Mouse (Mus musculus) frontal cortex, adult (tissue): Measurements from ENCODE around the gene Rnf208.

ENCODE experiments used
- ATAC-seq: cut with Nextera tagmentation; 2 replicates; pipeline ENCODE4 v1.9.2; 2017; ENCODE audit warnings: mild to moderate bottlenecking, moderate library complexity, mixed read lengths; ENCODE audit not compliant: low TSS enrichment

The Rnf208 gene

DNA sequence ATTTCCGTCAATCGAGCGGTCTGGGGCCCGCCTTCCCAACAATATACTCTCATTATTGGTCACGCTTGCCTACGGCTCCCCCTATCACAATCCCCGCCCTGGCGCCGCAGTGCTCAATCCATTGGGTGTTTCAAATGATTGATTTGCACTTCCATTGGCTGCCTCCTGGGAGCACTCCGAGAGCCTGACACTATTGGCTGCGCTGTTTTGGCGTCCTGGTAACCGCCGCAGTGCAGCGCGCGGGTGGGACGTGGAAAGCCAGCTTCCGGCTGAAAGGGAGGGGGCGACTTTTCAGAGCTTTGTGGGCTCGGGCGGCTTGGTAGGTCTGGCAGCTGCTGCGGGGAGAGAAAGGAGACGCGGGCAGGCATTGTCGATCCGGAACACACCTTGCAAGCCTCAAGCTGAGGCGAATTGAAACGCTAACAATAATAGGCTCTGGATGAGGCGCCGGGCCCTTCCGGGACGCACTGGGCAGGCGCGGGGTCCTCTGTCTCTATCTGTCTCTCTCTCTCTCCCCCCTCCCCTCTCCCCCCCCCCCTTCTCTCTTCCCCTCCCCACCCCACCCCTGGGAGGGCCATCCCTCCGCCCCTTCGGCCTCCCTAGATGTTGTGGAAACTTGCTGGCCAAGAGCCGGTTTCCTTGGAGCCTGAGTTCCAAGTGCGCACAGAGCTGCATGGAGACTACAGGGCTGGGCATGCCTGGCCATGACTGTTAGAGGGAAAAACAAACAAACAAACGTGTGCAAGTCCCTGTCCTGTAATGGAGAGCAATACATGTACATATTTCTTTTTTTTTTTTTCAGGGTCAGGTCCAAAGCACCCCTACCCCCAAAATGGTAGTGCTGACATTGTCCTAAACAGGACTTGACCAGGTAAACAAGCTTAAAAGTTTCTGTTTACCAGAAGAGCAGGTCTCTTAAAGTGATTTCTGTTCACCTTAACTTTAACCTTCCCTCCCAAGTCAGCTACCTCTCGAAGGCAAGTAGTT lies 17.0 kb upstream of the Rnf208 start:
- peak; percentile 83 for ATAC-seq

DNA sequence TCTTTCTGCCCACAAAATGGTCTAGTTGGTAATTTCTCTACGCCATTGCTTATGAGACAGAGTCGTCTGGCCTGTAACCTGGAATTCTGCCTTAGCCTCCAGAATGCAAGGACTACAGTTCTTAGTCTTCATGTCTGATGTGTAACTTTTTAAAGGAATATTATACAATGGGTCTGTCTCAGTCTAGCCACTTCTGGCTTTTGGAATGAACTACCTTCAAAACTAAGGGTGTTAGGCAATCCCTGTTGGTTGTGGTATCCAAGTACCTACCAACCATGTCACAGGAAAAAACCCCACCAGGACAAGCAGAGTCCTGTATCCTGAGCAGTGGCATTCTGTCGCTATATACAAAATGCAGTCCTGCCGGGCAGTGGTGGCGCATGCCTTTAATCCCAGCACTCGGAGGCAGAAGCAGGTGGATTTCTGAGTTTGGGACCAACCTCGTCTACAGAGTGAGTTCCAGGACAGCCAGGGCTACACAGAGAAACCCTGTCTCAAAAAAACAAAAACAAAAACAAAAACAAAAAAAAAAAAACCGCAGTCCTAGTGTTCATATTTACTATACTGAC lies 16.2 kb upstream of the Rnf208 start:
- no peak for ATAC-seq

DNA sequence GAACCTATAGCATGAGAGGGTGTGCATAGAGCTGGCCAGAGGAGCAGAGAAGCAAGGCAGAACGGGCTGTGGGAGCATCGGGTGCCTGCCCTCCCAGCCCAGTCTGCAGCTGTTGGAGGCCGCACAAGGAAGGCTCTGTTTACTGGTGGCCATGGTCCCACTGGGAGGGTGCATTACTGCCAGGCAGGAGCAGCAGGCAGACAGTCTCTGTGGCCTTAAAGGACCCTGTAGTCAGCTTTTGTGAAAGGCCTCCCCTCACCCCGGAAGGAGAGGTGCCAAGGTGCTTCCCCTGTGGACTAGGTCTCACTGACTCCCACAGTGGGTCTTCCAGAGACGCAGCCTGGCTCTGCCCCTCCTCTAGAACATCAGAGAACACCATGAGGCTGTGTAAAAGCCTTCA lies 15.2 kb upstream of the Rnf208 start:
- no peak for ATAC-seq

DNA sequence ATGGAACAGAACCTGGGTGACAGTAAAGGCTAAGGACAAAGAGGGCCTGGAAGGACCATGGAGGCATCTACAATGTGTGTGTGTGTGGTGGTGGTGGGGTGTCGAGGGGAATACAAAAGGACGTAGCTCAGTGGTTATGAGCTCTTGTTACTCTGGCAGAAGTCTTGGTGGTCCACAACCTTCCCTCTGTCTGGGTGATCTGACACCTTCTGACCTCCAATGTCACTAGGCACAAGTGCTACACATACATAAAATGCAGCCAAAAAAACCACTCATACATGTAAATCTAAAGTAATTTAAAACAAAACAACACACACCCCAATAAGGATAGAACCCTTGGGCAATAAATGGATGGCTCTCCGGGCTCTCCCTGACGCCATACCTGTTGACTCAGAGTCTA lies 14.6 kb upstream of the Rnf208 start:
- ATAC-seq: no peak

DNA sequence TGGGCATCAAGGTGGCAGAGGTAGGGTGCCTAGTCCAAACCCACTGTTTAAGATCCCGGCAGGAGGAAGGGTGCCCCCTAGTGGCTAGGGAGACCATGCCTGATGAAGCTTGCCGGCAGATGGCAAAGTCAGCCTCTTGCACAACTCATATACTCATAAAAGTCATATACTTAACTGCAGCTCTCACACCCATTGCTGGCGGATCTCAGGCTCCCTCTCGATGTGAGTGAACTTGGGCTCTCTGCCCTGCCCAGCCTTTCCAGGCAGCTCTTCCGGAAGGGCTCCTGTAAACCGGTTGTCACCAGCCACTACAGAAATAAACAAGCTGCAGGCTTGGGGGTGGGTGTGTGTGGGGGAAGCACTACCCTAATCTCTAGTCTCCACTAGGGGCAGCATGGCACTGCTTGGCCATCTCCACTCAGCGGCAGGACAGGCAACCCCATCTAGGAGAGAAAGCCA lies 13.6 kb upstream of the Rnf208 start:
- ATAC-seq: peak; percentile 46

DNA sequence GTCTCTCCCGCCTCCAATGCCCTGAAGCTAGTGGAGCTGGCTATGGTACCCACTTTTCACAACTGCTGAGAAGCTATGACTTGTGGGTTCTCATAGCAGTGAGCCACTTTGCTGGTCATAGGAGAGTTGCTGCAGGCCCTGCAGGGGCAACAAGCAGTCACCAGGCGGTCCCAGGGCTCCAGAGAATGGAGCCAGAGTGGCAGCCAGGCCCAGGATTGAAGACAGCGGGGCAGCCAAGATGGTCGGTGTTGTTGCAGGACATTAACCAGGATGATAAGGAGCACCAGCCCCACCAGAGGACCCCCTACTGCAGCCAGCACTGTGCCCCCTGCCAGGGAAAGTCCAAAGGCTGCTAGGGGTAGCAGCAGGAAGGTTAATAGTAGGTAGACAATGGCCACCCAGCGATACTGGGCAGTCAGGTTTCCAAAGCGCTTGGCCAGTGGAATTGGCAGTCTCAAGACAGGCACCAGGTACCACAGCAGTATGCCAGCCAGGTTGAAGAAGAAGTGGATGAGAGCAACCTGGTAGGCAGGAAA lies 13.0 kb upstream of the Rnf208 start:
- no peak for ATAC-seq

DNA sequence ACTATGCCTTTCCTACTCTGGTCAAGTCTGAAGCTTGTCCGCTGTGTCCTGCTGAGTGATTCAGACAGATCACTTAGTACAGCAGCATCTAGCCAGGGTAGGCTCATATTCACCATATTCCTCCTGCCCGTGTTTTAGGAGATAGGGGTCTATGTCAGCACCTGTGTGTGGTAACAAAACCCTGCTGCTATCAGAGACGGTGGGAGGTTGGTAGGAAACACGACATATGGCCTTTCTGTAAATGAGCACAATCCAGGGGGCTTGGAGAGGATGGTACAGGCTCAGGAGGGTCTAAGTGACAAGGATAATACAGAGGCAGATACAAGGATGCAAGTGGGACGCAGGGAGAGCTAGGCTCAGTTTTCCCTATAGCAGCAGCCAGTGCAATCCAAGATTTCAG lies 12.5 kb upstream of the Rnf208 start:
- ATAC-seq: no peak

DNA sequence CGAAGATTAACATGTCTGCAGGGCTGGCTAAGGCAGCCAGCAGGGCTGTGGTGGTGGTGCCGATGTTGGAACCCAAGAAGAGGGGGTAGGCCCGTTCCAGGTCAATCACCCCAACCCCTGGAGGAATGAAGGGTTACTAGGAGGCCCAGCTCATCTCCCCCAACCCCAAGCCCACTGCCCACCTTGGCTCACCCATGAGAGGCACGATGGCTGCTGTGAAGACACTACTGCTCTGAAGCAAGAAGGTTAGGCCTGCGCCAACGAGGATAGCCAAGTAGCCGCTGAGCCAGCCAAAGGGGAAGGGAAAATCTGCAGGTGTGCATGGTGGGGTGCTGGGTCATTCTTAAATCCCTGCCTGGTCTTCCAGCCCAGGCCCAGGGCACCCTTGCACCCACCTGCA lies 11.5 kb upstream of the Rnf208 start:
- no peak for ATAC-seq

DNA sequence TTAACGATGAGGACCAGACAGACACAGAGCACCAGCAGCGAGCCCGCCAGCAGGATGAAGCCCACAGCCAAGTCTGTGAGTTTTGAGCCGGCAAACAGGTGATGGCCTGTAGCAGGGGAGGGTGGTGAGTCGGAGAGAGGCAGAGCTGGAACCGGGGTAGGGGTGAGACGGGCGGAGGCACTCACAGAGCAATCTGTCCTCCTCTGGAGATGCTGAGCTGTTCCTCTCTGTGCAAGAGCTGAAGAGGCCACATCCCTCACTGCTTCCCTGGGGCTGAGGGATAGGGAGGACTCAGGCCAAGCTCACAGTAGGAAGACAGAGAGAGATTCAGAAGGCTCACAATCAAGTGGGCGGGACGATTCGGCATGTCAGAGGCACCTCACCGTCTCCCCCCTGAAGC lies 11.0 kb upstream of the Rnf208 start:
- no peak for ATAC-seq

DNA sequence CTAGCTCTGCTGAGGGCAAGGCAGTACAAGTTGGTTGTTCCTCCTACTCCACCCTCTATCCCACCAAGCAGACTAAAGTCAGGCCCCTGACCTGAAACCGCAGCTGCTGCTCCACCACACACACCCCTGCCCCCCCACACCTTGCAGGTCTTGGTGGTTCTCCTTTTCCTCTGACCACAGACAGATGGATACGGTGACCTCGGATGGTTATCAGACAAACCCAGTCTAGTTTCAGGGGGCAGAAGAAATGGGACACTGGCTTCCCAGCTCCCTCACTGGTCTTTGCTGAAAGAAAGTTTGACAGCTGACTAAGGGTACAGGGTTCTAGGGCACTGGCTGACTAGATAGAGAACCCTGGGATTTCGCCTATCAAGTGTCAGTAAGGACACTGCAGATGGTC lies 8.6 kb upstream of the Rnf208 start:
- no peak for ATAC-seq

DNA sequence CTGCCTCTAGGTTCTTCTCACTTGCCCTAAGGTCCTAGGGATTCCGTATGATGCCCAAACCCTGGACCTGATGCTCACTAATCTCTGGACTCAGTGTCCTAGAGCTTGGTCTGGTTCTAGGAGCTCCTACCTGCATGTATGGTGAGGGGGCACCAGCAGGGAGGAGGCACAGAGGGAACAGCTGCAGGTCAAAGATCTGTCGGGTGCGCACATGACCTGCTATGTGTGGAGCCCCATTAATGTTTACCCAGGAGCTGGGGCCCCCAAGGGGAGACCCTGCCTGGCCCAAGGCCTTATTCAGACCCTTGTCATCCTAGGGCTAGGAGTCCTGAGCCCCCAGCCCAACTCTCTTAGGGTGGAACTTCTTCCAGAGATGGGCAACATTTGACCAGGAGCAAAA lies 8.0 kb upstream of the Rnf208 start, which contains the start of gene Slc34a3:
Gene Slc34a3 (minus strand): TSS at position 315 of the 400 bp plus-strand sequence.
- ATAC-seq: no peak

DNA sequence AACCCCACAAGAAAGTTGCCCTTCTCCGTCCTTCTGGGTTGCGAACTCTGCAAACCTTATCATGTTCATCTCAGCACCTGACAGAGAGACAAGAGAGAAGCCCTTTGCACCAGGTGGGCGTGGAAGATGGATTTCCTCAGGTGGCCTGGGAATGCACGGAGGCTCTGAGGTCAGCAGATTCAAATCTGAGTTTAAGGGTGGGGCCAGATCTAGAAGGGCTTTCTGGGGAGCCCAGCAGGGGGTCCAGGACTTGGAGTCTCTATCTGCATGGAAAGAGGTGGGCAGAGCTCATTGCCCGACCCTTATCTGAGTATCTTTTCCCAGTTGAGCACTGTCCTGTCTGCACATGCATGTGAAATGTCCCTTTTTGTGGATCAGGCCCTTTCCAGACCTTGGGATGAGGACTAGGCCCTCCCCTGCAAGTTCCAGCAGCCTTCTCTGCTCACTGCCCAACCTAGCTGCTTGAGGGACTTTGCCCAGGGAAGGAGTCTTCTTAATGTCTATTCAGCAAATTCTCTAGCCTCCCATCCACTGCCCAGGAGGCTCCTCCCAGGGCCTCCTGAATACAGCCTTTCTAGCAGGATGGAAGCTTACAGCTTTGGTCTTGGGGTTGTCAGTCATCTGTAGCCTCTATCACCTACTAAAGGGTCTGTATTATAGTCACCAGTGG lies 7.4 kb upstream of the Rnf208 start:
- ATAC-seq: no peak

DNA sequence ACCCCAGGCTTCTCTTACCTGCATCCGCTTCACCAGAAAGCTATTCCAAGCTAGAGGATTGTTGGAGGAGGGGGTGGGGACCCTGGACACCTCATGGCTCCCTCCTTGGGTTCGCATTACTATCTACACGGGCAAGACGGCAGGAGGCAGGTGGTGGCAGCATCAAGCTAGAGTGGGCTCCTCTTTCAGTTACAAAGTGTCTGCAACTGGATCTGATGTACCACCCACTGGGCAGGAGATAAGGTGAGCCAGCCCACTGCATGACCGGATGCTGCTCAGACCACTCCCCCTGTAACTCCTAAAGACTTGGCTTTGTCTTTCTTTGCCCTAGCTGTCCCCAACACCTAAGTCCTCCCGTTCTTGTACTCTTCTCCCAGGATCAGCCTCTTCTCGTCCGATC lies 5.4 kb upstream of the Rnf208 start, which contains the start of gene Rnf224:
Gene Rnf224 (minus strand): TSS at position 174 of the 400 bp plus-strand sequence.
- ATAC-seq: no peak

DNA sequence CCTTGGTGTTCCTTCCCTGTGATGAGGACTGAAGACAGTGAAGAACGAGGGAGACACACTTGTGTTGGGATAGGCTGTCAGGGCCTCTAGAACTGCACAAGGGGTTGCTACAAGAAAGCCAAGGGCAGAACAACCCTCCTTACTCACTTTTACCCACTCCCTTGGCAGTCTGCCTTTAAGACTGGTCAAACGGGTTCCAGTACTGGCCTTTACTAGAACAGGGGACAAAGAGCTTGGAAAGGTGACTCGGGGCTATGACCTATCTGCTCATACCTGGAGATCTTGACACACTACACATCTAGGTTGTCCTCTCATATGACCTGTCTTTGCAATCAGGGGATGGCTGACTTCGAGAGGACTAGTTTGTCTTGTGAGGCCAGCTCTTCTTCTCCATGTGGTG lies 4.5 kb upstream of the Rnf208 start:
- ATAC-seq: no peak

DNA sequence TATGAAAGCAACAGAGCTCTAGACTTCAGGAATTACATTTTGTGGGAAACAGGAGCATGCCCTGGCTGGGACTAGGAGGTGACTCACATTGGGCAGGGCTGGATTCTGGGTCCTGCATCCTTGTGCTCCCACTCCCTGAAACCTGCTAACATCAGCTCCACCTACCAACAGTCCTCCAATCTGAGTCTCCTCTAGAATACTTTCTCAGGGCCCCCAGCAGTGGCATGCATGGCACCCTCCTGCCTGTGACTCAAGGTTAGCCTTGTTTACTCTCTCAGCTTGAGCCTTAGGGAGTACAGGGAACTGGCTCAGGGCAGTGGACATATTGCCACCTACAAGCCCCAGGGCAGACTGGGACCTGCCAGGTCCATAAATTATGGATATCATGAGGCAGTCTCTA lies 3.9 kb upstream of the Rnf208 start:
- no peak for ATAC-seq

DNA sequence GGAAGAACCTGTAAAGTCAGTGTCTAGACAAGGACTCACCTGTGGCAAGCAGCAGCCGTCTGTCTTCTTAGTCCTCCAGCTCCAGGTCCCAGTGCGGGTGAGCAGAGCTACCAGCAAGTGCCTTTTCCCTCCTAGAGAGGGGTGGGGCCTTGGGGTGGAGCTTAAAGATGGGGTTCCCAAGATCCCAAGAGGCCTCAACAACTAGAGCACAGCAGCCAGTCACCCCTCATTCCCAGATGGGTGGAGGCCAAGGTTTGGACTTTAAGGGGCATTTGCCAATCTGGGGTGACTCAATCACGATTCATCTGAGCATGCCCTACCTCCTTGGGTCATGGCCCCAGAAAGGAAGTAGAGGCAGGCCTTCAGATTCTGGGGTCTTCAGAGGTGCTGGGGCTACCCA lies 2.3 kb upstream of the Rnf208 start:
- ATAC-seq: no peak

DNA sequence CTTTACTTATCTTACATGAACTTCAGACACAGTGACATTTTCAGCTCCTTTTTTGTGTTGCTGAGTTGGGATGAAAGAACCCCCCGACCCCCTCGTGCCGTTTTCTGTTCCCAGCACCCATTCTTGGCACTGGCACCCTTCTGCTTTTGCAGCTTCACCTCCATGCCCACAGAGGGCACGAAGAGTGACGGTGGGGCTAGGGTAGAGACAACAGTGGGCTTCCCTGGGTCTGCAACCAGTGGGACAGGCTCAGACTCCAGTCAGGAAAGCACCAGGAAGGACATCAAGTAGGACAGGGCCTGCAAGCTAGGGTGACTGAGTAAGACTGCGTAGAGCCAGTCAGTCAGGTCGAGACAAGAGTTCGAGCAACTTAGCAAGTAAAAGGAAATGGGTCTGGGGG lies 1.7 kb upstream of the Rnf208 start:
- no peak for ATAC-seq

DNA sequence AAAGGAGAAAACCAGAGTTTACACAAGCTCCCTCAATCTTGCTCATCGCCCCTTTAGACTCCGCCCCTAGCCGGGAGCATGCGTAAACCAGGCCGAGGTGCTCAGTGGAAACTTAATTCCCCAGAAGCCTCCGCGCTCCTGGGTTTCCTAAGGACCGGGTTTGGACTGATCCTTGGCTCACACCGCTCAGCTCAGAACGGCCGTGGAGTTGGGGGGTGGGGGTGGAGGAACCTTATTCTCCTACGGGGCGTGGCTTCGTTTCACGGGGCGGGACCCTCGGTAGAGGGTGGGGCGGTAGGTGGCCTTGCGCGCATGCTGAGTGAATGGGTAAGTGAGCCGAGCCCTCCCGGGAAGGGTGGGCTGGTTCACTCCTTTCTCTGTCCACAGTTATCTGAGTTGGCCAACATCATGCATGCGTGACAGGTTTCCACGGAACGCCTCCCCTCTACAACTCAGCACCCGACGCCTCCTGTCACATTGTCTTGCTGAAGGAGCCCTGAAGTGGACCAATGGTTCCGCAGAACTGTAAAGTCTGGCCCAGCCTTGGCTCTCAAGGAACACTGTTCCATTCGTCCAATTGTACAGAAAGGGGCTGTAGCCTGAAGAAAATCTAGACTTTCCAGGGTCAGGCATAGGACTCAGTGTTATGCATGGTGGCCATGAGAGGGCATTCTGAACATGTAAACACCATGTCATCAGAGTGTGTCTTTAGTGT lies 1.2 kb upstream of the Rnf208 start:
- ATAC-seq: peak; percentile 76

DNA sequence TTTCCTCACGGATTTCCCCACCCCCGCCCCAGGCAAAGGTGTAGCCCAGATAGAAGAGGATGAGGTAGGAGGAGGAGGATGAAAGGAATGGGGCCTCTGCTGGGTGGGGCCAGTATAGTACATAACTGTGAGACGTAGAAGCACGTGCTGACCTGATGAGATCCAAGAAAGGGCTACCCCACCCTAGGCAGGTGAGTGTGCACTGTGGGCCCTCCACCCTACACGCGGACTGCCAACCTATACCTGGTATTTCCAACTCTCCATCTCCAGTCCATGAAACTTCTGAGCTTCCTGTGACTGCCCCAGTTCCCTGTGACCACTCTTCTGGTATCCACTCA lies 648 bp upstream of the Rnf208 start:
- no peak for ATAC-seq

DNA sequence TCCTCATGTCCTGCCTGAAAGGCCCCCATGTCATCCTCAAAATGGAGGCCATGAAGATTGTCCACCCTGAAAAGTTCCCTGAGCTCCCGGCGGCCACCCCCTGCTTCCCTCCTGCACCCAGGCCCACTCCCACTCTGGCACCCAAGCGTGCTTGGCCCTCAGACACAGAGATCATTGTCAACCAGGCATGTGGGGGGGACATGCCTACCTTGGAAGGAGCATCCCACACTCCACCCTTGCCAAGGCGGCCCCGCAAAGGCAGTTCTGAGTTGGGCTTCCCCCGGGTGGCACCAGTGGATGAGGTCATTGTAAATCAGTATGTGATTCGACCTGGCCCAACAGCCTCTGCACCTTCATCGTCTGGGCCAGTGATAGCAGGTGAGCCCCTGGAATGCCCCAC lies 1.3 kb downstream of the Rnf208 start:
- no peak for ATAC-seq

DNA sequence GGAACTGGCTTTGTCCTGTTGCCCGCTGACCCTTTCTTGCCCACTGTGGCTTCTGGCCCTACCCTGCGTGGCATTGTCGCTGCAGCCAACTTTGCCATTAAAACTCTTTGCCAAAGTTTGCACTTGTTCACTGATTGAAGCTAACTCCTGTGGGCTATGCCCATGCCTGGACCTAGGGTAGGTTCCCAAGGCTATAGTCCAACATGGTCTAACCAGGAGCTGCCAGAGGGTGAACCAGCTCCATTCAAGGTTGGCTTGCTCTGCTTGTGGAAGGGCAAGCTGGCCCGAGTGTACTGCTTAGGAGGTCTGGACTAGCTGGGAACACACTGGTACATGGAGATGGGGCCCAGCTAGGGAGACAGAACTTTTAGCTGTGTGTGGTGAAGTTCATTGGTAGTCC lies 2.1 kb downstream of the Rnf208 start:
- ATAC-seq: no peak
